Mouse (Mus musculus) heart, postnatal 25 days (tissue): ENCODE data around the gene Ucp1. TPM values are rescaled to one million over a fixed set of nuclear protein-coding genes. Genes with fewer than 3 reads are reported as not detected.
A peak's percentile ranks its signal among the peaks of the same experiment; 100 is the strongest.
"Not testable (repeated sequence)": the region's sequence is repeated elsewhere in the genome, so short reads cannot be mapped to it uniquely, and the experiment has no call there.

ENCODE experiments used
- DNase-seq: peaks from one replicate; pipeline ENCODE4 v3.0.0; 2022; ENCODE audit warnings: low spot score
- intact Hi-C: fragments of 180-260 bp; cut with DNase I; formaldehyde crosslinking; loops from one replicate; pipeline ENCODE4 v1.15.1; 2025
- total RNA-seq, 2 experiments: library from RNA; stranded (reverse); gene quantifications; 2 replicates each; pipeline ENCODE4 v1.2.3; 2021

Gene Ucp1
- 10 to 100 TPM in 1 of 2 experiments, 1 to 10 TPM in 1; 8.2 to 10.2 TPM for total RNA-seq

- no peak for DNase-seq
- intact Hi-C loops: no loop called here
These were observed at the start of gene Ucp1 for GRCm38 (mm10) chr8:83290176-83290575. Gene Ucp1 (plus strand): TSS chr8:83290352.

- no peak for DNase-seq
- intact Hi-C loops: no loop called here
These were observed 46.0 kb upstream of the Ucp1 start for GRCm38 (mm10) chr8:83244151-83244550.

- intact Hi-C loops: no loop called here
These were observed 39.3 kb upstream of the Ucp1 start for GRCm38 (mm10) chr8:83250858-83251257.

GRCm38 (mm10) chr8:83251362-83252246 is 38.5 kb upstream of the Ucp1 start:
- no peak for DNase-seq
- intact Hi-C loops: no loop called here

More at GRCm38 (mm10) chr8:83250858-83251257, 39.3 kb upstream of the Ucp1 start:
- no peak for DNase-seq

- intact Hi-C loops: no loop called here
These were observed 37.4 kb upstream of the Ucp1 start for GRCm38 (mm10) chr8:83252791-83253190.

GRCm38 (mm10) chr8:83257631-83258030 is 32.5 kb upstream of the Ucp1 start:
- DNase-seq: no peak
- intact Hi-C loops: no loop called here

More at GRCm38 (mm10) chr8:83252791-83253190, 37.4 kb upstream of the Ucp1 start:
- DNase-seq: no peak

GRCm38 (mm10) chr8:83260418-83261215 is 29.5 kb upstream of the Ucp1 start:
- DNase-seq: peak; percentile 8
- intact Hi-C loops: loop anchor here (1.0 kb wide), 1 partner anchor 82 kb away; no protein-coding TSS in a partner anchor

- intact Hi-C loops: no loop called here
- DNase-seq: no peak
These were observed 19.0 kb upstream of the Ucp1 start for GRCm38 (mm10) chr8:83271172-83271571.

- intact Hi-C loops: no loop called here
- no peak for DNase-seq
These were observed 17.7 kb upstream of the Ucp1 start for GRCm38 (mm10) chr8:83272464-83272863.

- no peak for DNase-seq
- intact Hi-C loops: no loop called here
These were observed 15.7 kb upstream of the Ucp1 start for GRCm38 (mm10) chr8:83274470-83274869.

- intact Hi-C loops: no loop called here
- peak; percentile 37 for DNase-seq
These were observed 11.7 kb upstream of the Ucp1 start for GRCm38 (mm10) chr8:83278431-83278830.

- DNase-seq: no peak
- intact Hi-C loops: no loop called here
These were observed 4.8 kb upstream of the Ucp1 start for GRCm38 (mm10) chr8:83285391-83285790.

- intact Hi-C loops: no loop called here
- DNase-seq: no peak
These were observed 7.2 kb downstream of the Ucp1 start for GRCm38 (mm10) chr8:83297375-83297774.

- intact Hi-C loops: no loop called here
These were observed 10.0 kb downstream of the Ucp1 start for GRCm38 (mm10) chr8:83300135-83300534.

GRCm38 (mm10) chr8:83304946-83305345 is 14.8 kb downstream of the Ucp1 start:
- no peak for DNase-seq
- intact Hi-C loops: no loop called here

More at GRCm38 (mm10) chr8:83300135-83300534, 10.0 kb downstream of the Ucp1 start:
- DNase-seq: no peak

- no peak for DNase-seq
- intact Hi-C loops: no loop called here
These were observed 19.7 kb downstream of the Ucp1 start for GRCm38 (mm10) chr8:83309836-83310235.

- intact Hi-C loops, DNase-seq: not testable (repeated sequence)
These were observed 24.9 kb downstream of the Ucp1 start for GRCm38 (mm10) chr8:83315084-83315483.

GRCm38 (mm10) chr8:83315691-83316090 is 25.5 kb downstream of the Ucp1 start:
- DNase-seq: no peak
- intact Hi-C loops: no loop called here

- intact Hi-C loops: no loop called here
- no peak for DNase-seq
These were observed 30.4 kb downstream of the Ucp1 start for GRCm38 (mm10) chr8:83320543-83320942.

GRCm38 (mm10) chr8:83322374-83322773 is 32.2 kb downstream of the Ucp1 start:
- DNase-seq: no peak
- intact Hi-C loops: no loop called here

GRCm38 (mm10) chr8:83323056-83323455 is 32.9 kb downstream of the Ucp1 start:
- intact Hi-C loops: no loop called here
- no peak for DNase-seq
